Mouse (Mus musculus) Patski (cell line): ENCODE data around the gene Ankrd33b. TPM values are rescaled to one million over a fixed set of nuclear protein-coding genes. Genes with fewer than 3 reads are reported as not detected.

Experiments used
- ATAC-seq: fragments of 100-300 bp; one replicate; pipeline ENCODE4 v1.8.0; 2021
- CTCF ChIA-PET: fragments of 350-600 bp; sonication (Branson Sonifier 250); formaldehyde crosslinking; loops from one replicate; lab custom pipeline; 2022; ENCODE audit warnings: inconsistent platforms; lab: Charles Lee
- POLR2A ChIA-PET: fragments of 350-600 bp; sonication (Branson Sonifier 250); formaldehyde crosslinking; loops from one replicate; lab custom pipeline; 2022; ENCODE audit warnings: antibody characterized with exemption, inconsistent platforms; lab: Charles Lee
- DNase-seq: peaks from one replicate; pipeline ENCODE4 v3.0.0-alpha.2; 2011; ENCODE audit warnings: low read depth, low spot score
- H3K27me3 ChIP-seq: fragments of 371-371 bp; one replicate; pipeline ENCODE4 v1.5.1; 2021
- CTCF ChIP-seq: fragments of 100-300 bp; IDR thresholded peaks from one replicate; pipeline ENCODE4 v1.5.1; 2021
- in situ Hi-C: fragments of 300-500 bp; cut with MboI; formaldehyde crosslinking; loops from 3 replicates; pipeline ENCODE4 v1.11.1; 2018; ENCODE audit warnings: low pct_unique_long_range_greater_than_20kb, mixed read lengths
- polyA plus RNA-seq: library from polyadenylated mRNA; unstranded; gene quantifications from one replicate; pipeline ENCODE4 v1.2.3, GENCODE M21; 2021

Gene Ankrd33b
- polyA plus RNA-seq, 1 experiment from 2014 or later, result 9.3 TPM

- peak; percentile 87 for TF ChIP-seq CTCF
- ChIA-PET CTCF (interaction anchor here (0.7 to 3.5 kb wide), 8 partner anchors 16 to 158 kb away, joined by 3 to 22 read pairs (median 3); no protein-coding TSS in a partner anchor), POLR2A (interaction anchor here (1.3 kb wide), 1 partner anchor 92 kb away, joined by 5 read pairs; no protein-coding TSS in a partner anchor)
- no peaks in the 10 kb centered on the region for H3K27me3 ChIP-seq
- DNase-seq (no peak), ATAC-seq (peak; percentile 75)
- in situ Hi-C loops, result loop anchor here (5.0 kb wide), 1 partner anchor 132 kb away; no protein-coding TSS in a partner anchor
These were observed 51.8 kb downstream of the Ankrd33b start for GRCm38 (mm10) chr15:31315630-31316231.

DNA sequence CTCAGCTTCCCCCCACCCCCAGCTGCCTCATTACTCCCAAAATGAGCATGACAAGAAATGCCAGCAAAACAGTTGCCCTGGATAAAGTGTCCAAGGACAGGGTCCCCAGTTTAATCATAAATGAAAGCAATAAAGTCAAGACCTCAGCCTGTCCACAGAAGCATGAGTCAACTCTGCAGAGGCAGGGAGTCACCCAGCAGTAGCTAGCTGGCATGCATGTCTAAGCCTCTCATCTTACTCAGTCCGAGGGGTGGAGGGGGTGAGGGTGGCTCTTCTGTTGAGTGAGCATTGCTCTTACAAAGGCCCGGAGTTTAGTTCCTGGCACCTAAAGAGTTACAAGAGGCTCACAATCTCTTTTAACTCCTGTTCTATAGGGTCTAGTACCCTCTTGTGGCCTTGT is 55.5 kb downstream of the Ankrd33b start:
- CTCF ChIA-PET, result interaction anchor here (0.6 to 2.1 kb wide), 4 partner anchors 10 to 135 kb away, joined by 3 to 6 read pairs (median 3); no protein-coding TSS in a partner anchor
- ATAC-seq, result peak; percentile 83
- H3K27me3 ChIP-seq, result no peaks in the 10 kb centered on the region

DNA sequence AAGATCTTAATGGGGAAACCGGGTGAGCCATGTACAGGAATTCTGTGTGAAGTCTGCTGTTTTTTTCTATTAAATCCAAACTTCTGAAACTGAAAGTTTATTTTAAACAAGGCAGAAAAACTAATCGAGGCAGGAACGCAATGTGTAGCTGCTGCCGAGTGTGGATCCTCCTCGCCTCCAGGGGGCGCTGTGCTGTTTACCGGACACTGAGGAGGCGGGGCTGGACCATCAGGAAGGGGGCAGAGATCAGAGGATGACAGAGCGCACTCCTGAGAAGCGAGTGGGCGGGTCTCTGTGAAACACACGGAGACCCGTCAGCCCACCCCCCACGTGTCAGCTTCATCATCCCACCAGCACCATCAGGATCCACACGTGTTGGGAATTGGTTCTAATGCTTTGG is 58.0 kb downstream of the Ankrd33b start:
- no peak for TF ChIP-seq CTCF
- ChIA-PET CTCF (interaction anchor here (0.7 to 1.7 kb wide), 3 partner anchors 11 to 138 kb away, joined by 3 to 5 read pairs (median 4); no protein-coding TSS in a partner anchor), POLR2A (no interaction called here)
- DNase-seq, result no peak
- ATAC-seq, result no peak
- no peaks in the 10 kb centered on the region for H3K27me3 ChIP-seq
- in situ Hi-C loops, result loop anchor here (10.0 kb wide), 1 partner anchor 285 kb away; no protein-coding TSS in a partner anchor

More for the DNA sequence above, 55.5 kb downstream of the Ankrd33b start:
- POLR2A ChIA-PET, result no interaction called here
- in situ Hi-C loops, result no loop called here
- DNase-seq, result no peak
- no peak for TF ChIP-seq CTCF

- no peaks in the 10 kb centered on the region for H3K27me3 ChIP-seq
- DNase-seq (no peak), ATAC-seq (no peak)
- ChIA-PET POLR2A (no interaction called here), CTCF (no interaction called here)
- no peak for TF ChIP-seq CTCF
- in situ Hi-C loops, result loop anchor here (10.0 kb wide), 1 partner anchor 288 kb away; no protein-coding TSS in a partner anchor
These were observed 60.8 kb downstream of the Ankrd33b start for GRCm38 (mm10) chr15:31306726-31307125.

GRCm38 (mm10) chr15:31305181-31305580 is 62.3 kb downstream of the Ankrd33b start:
- ChIA-PET CTCF (no interaction called here), POLR2A (no interaction called here)
- no peak for DNase-seq
- no peaks in the 10 kb centered on the region for H3K27me3 ChIP-seq
- in situ Hi-C loops, result loop anchor here (10.0 kb wide), 1 partner anchor 290 kb away; no protein-coding TSS in a partner anchor
- no peak for ATAC-seq
- no peak for TF ChIP-seq CTCF

- ChIA-PET CTCF (interaction anchor here (0.6 kb wide), 1 partner anchor 15 kb away, joined by 3 read pairs; no protein-coding TSS in a partner anchor), POLR2A (no interaction called here)
- ATAC-seq, result no peak
- in situ Hi-C loops, result loop anchor here (10.0 kb wide), 1 partner anchor 290 kb away; no protein-coding TSS in a partner anchor
- no peaks in the 10 kb centered on the region for H3K27me3 ChIP-seq
- no peak for TF ChIP-seq CTCF
- no peak for DNase-seq
These were observed 63.2 kb downstream of the Ankrd33b start for GRCm38 (mm10) chr15:31304302-31304701.

GRCm38 (mm10) chr15:31302293-31302990 is 65.1 kb downstream of the Ankrd33b start:
- H3K27me3 ChIP-seq, result no peaks in the 10 kb centered on the region
- POLR2A ChIA-PET, result no interaction called here
- in situ Hi-C loops, result loop anchor here (10.0 kb wide), 1 partner anchor 292 kb away; no protein-coding TSS in a partner anchor
- no peak for DNase-seq
- TF ChIP-seq CTCF, result no peak
- no peak for ATAC-seq
- CTCF ChIA-PET, result no interaction called here

GRCm38 (mm10) chr15:31299258-31299917 is 68.1 kb downstream of the Ankrd33b start:
- DNase-seq (no peak), ATAC-seq (no peak)
- no peak for TF ChIP-seq CTCF
- no peaks in the 10 kb centered on the region for H3K27me3 ChIP-seq
- in situ Hi-C loops, result no loop called here
- ChIA-PET CTCF (no interaction called here), POLR2A (no interaction called here)

- TF ChIP-seq CTCF, result no peak
- no peaks in the 10 kb centered on the region for H3K27me3 ChIP-seq
- ATAC-seq, result no peak
- in situ Hi-C loops, result no loop called here
- CTCF ChIA-PET, result no interaction called here
- no peak for DNase-seq
- POLR2A ChIA-PET, result no interaction called here
These were observed 69.8 kb downstream of the Ankrd33b start for GRCm38 (mm10) chr15:31297777-31298137.
